Mouse (Mus musculus): ENCODE measurements around the gene Rps6.
"Not testable (repeated sequence)": the region's sequence is repeated elsewhere in the genome, so short reads cannot be mapped to it uniquely, and the experiment has no call there.

The Rps6 gene

DNA sequence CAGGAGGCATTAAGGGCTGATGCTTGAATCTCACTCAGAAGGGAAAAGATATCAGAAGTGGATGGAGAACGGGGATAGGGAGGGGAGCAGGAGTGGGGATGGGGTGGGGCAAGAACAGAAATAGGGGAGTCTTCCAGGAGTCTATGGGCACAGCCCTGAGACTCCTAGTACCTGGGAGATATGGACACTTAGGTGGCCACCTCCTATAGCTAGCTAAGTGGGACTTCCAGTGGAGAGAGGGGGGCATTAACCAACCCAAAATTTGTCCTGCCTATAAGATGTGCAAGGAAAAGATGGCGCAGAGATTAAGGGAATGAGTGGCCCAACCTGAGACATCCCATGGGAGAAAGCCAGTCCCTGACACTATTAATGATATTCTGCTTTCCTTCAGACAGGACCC lies 5.9 kb downstream of the Rps6 start:
- no peak for DNase-seq (ENCODE audit: low spot score)

GRCm38 (mm10) chr4:86847246-86847645 lies 10.0 kb downstream of the Rps6 start:
- DNase-seq (ENCODE audit: low spot score) = no peak

DNA sequence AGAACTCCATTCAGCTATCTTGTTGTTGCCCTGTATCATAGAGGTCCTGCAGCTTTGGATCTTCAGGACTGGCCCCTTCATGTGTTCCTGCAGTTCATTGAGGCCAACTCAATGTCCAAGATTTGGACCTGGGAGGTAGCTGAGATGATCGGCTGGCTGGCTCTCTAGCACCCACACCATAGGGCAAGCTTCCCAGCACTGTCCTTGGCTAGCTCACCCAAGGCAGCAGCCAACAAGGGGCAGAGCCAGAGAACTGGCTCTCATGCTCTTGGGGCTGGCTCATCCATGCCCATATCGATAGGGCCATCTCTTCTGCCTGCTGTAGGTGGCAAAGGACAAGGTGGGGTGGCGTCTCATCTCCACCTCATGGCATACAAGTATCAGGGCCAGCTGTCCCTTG lies 11.8 kb downstream of the Rps6 start:
- DNase-seq (ENCODE audit: low spot score) = no peak

- DNase-seq (ENCODE audit: low spot score) = not testable (repeated sequence)
Observed at GRCm38 (mm10) chr4:86841141-86841540, 16.1 kb downstream of the Rps6 start.

DNA sequence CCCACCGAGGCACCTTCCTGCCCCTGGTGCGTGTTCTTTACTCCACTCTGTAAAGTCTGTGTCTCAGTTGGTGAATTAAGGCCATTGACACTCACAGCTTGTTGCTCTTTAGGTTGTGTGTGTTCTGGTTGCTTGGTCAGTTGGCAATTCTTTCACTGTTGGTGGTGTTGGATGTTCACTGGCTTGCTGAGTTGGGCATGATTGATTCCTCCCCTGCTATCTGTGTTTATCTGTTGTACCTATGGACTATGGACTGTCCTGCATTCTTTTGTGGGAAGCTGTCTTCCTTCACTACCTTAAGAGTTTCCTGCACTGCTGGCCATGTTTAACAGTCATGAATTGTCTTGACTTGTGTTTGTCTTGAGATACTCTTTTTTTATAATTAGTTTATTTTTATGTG lies 25.3 kb downstream of the Rps6 start:
- DNase-seq (ENCODE audit: low spot score) = no peak

DNA sequence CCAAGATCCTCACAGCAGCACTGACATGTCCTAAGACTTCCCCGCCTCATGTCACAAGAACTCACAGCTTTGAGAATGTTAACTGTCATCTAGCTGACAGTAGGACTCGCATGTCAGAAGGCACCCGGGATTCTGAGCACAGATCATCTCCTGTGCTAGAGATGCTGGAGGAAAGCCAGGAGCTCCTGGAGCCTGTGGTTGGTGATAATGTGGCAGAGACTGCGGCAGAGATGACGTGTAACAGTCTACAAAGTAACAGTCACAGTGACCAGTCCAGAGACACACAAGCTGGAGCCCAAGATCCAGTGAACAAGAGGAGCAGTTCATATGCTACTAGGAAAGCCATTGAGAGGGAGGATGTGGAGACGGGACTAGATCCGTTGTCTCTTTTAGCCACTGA lies 32.1 kb downstream of the Rps6 start:
- no peak for DNase-seq (ENCODE audit: low spot score)

DNA sequence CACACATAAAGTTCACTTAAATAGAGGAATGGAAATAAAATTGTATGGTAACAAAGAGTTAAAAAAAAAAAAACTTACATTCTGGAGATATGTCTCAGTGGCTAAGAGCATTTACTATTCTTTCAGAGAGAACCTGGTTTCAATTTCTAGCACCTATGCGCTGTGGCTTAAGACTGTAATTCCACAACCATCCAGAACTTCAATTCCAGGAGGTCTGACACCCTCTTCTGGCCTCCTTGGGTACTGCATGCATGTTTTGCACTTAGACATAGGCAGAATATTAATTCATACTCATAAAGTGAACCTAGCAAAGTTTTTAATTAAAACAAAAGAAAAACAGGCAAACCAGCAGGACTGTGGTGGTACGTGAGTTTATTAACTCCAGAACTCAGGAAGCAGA lies 34.0 kb downstream of the Rps6 start:
- DNase-seq (ENCODE audit: low spot score) = peak; percentile 56

DNA sequence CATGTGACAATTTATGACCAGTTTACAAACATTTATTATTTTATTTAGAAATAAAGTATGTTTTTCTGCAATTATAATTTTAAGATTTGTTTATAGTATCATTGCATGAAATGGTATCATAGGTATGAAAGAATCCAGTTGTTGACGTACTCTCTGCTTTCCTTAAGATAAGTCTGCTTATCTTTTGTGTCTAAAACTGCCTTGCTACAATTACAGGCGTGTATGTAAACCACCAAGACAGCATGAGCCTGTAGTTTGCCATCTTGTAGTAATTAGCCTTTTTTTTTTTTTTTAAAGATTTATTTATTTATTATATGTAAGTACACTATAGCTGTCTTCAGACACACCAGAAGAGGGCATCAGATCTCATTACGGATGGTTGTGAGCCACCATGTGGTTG lies 42.4 kb downstream of the Rps6 start:
- no peak for DNase-seq (ENCODE audit: low spot score)

DNA sequence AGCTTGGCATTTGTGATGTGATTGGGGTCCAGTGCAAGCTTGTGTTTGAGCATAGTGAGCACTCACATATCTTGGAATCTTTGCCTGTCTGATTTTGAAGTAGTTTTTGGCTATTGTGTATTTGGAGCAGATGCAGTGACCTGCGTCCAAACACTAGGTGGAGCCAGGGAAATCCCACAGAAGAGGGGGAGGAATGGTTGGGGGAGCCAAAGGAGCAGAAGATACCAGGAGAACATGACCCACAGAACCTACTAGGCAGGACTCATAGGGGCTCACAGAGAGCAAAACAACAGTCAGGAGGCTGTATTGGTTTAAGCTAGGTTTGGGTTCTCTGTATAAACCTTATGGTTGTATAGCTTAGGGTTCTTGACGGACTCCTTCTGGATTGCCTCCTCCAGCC lies 46.6 kb downstream of the Rps6 start:
- no peak for DNase-seq (ENCODE audit: low spot score)

Data from c-Kit-positive CD71-positive TER-119-positive erythroid progenitor cells, embryonic 14.5 days (primary cell).